Mouse (Mus musculus): Measurements from ENCODE around the gene Ube2g2. TPM values are rescaled to one million over a fixed set of nuclear protein-coding genes. Genes with fewer than 3 reads are reported as not detected.

Gene Ube2g2
- polyA plus RNA-seq, 1 experiment from 2014 or later: 65.9 TPM

DNA sequence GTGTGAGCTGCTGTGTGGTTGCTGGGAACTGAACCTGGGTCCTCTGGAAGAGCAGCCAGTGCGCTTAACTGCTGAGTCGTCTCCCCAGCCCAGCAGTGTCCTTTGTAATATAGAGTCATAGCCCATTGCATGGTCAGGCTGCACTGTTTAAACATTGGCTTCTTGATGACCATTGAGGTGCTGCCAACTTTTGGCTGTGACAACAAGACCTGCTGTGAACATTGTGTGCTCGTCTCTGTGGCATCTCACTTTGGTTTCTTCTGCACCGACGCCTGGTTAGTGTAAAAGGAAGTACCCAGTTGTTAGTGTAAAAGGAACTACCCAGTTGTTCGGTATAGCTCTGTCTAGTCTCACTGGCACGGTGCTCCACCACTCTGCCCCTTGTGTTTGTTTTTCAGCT, 4.5 kb downstream of the Ube2g2 start:
- WGBS: 80% methylated on average over 7 of the region's 7 CpGs

DNA sequence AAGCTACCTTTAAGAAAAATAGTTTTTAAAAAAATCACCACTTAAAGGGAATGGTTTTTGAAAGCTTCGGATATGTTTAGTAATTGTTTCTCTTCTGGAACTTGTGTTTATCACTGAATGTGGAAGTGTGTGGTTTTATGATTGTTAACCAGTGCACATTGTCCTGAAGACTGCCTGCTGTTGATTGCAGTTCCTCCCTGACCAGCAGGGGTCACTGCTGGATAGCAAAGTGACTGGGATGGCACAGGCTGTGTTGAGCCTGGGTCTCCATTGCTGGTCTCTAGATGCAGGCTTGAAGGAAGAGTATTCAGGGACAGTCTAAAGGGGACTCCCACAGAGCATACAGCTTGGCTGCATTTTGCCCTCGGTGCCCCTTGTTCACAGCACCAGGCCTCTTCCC, 5.4 kb downstream of the Ube2g2 start:
- Histone ChIP-seq H3K9ac (ENCODE audit: low read length) (no peak overlapping the region), H3K27ac (ENCODE audit: low read depth, low read length) (no peak overlapping the region), H3K9me3 (ENCODE audit: control insufficient read depth, low read length) (no peaks in the 10 kb centered on the region), H3K4me1 (ENCODE audit: control insufficient read depth, insufficient read depth, low read length) (peaks cover 16% of the 10 kb centered on the region), H3K4me3 (ENCODE audit: low read depth, low read length) (no peak overlapping the region), H3K36me3 (ENCODE audit: control insufficient read depth, insufficient read depth, low read length) (0 out of 2 replicates have a peak, but pooled peaks cover 3% of the 10 kb centered on the region), H3K27me3 (ENCODE audit: control insufficient read depth, insufficient read depth, low read length) (no peaks in the 10 kb centered on the region), H3K4me2 (ENCODE audit: low read depth) (no peak overlapping the region)
- peak; percentile 85 for DNase-seq (ENCODE audit: low spot score)
- 38% methylated on average over 2 of the region's 2 CpGs for WGBS
- peak; percentile 75; the same call in 1 of the 2 replicates for ATAC-seq (ENCODE audit: insufficient read depth, low FRiP score, low TSS enrichment)

More for the DNA sequence above, 4.5 kb downstream of the Ube2g2 start:
- DNase-seq (ENCODE audit: low spot score) (no peak), ATAC-seq (ENCODE audit: insufficient read depth, low FRiP score, low TSS enrichment) (no peak)
- no peak overlapping the region for H3K9ac ChIP-seq (ENCODE audit: low read length)
- no peak overlapping the region for H3K4me3 ChIP-seq (ENCODE audit: low read depth, low read length)
- no peak overlapping the region for H3K27ac ChIP-seq (ENCODE audit: low read depth, low read length)
- no peaks in the 10 kb centered on the region for H3K27me3 ChIP-seq (ENCODE audit: control insufficient read depth, insufficient read depth, low read length)
- peaks cover 16% of the 10 kb centered on the region for H3K4me1 ChIP-seq (ENCODE audit: control insufficient read depth, insufficient read depth, low read length)
- no peaks in the 10 kb centered on the region for H3K36me3 ChIP-seq (ENCODE audit: control insufficient read depth, insufficient read depth, low read length)
- H3K9me3 ChIP-seq (ENCODE audit: control insufficient read depth, low read length): no peaks in the 10 kb centered on the region
- H3K4me2 ChIP-seq (ENCODE audit: low read depth): no peak overlapping the region

DNA sequence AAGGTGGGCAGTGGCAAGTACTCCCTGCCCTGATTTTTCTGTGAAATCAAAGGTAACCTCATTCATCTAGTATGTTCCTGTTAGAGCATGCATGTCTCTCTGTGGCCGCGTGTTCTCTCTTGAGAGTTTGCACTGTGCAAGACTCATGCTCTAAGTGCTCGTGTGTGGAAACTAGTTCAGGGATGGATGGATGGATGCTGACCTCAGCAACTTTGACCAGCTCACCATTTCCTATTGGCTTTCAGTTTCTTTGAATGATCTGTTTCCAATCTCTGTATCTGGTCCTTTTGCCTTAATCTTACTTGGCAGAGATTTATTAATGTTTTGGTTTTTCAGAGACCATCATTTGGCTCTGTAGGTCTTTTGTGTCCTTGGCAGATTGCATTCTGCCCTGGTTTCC, 7.1 kb downstream of the Ube2g2 start:
- 91% methylated on average over 3 of the region's 3 CpGs for WGBS
- no peaks in the 10 kb centered on the region for H3K9me3 ChIP-seq (ENCODE audit: control insufficient read depth, low read length)
- H3K4me3 ChIP-seq (ENCODE audit: low read depth, low read length): no peak overlapping the region
- DNase-seq (ENCODE audit: low spot score): no peak
- H3K4me1 ChIP-seq (ENCODE audit: control insufficient read depth, insufficient read depth, low read length): peaks cover 9% of the 10 kb centered on the region; the same call in 1 of the 2 replicates
- H3K9ac ChIP-seq (ENCODE audit: low read length): no peak overlapping the region
- no peaks in the 10 kb centered on the region for H3K27me3 ChIP-seq (ENCODE audit: control insufficient read depth, insufficient read depth, low read length)
- H3K36me3 ChIP-seq (ENCODE audit: control insufficient read depth, insufficient read depth, low read length): 0 out of 2 replicates have a peak, but pooled peaks cover 5% of the 10 kb centered on the region
- no peak overlapping the region for H3K4me2 ChIP-seq (ENCODE audit: low read depth)
- ATAC-seq (ENCODE audit: insufficient read depth, low FRiP score, low TSS enrichment): no peak
- no peak overlapping the region for H3K27ac ChIP-seq (ENCODE audit: low read depth, low read length)

DNA sequence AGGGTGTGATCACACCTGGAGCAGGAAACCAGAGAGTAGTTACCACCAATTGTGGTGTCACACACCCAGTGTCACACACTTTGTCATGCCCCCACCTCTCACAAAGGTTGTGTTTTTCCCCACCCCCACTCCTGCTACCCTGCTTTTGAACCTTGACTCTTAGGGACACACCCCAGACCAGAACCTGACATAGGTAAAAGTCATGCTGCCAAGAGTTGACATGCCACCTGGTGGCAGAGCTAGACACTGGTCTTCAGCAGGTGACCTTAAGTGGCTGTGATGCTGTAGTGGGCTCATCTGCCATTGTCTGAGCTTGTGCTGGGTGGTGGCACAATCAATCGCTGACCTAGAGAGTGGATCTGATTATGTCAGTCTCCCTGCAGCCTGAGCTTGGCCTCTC, 7.9 kb downstream of the Ube2g2 start:
- no peaks in the 10 kb centered on the region for H3K27me3 ChIP-seq (ENCODE audit: control insufficient read depth, insufficient read depth, low read length)
- no peak overlapping the region for H3K27ac ChIP-seq (ENCODE audit: low read depth, low read length)
- H3K9me3 ChIP-seq (ENCODE audit: control insufficient read depth, low read length): no peaks in the 10 kb centered on the region
- H3K4me2 ChIP-seq (ENCODE audit: low read depth): no peak overlapping the region
- peaks cover 7% of the 10 kb centered on the region; the same call in 1 of the 2 replicates for H3K4me1 ChIP-seq (ENCODE audit: control insufficient read depth, insufficient read depth, low read length)
- no peak overlapping the region for H3K4me3 ChIP-seq (ENCODE audit: low read depth, low read length)
- ATAC-seq (ENCODE audit: insufficient read depth, low FRiP score, low TSS enrichment): no peak
- H3K36me3 ChIP-seq (ENCODE audit: control insufficient read depth, insufficient read depth, low read length): peaks cover 8% of the 10 kb centered on the region; the same call in 1 of the 2 replicates
- H3K9ac ChIP-seq (ENCODE audit: low read length): no peak overlapping the region
- no peak for DNase-seq (ENCODE audit: low spot score)
- WGBS: 88% methylated on average over 1 of the region's 1 CpGs

DNA sequence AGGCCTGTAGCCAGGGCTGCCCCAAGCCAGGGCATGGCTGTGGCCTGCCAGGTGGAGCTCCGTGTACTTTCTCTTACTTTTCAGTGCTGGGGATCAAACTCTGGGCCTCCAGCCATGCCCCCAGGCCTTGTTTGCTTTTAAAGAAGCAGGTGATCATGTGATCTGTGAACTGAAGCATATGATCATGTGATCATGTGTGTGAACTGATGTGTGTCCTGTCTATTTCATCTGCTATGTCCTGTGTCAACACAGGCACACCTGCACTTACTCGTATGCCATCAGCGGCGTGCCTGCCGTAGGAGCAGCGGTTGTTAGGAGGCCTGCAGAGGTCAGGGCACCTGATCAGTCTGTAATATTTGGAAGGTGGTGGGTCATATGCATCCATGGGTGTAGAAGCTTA, 11.9 kb downstream of the Ube2g2 start:
- H3K36me3 ChIP-seq (ENCODE audit: control insufficient read depth, insufficient read depth, low read length): peaks cover 8% of the 10 kb centered on the region
- H3K27ac ChIP-seq (ENCODE audit: low read depth, low read length): no peak overlapping the region
- ATAC-seq (ENCODE audit: insufficient read depth, low FRiP score, low TSS enrichment): no peak
- no peak overlapping the region for H3K9ac ChIP-seq (ENCODE audit: low read length)
- H3K4me2 ChIP-seq (ENCODE audit: low read depth): no peak overlapping the region
- H3K4me3 ChIP-seq (ENCODE audit: low read depth, low read length): no peak overlapping the region
- no peak for DNase-seq (ENCODE audit: low spot score)
- no peaks in the 10 kb centered on the region for H3K9me3 ChIP-seq (ENCODE audit: control insufficient read depth, low read length)
- H3K4me1 ChIP-seq (ENCODE audit: control insufficient read depth, insufficient read depth, low read length): no peaks in the 10 kb centered on the region
- 94% methylated on average over 6 of the region's 6 CpGs for WGBS
- H3K27me3 ChIP-seq (ENCODE audit: control insufficient read depth, insufficient read depth, low read length): no peaks in the 10 kb centered on the region

DNA sequence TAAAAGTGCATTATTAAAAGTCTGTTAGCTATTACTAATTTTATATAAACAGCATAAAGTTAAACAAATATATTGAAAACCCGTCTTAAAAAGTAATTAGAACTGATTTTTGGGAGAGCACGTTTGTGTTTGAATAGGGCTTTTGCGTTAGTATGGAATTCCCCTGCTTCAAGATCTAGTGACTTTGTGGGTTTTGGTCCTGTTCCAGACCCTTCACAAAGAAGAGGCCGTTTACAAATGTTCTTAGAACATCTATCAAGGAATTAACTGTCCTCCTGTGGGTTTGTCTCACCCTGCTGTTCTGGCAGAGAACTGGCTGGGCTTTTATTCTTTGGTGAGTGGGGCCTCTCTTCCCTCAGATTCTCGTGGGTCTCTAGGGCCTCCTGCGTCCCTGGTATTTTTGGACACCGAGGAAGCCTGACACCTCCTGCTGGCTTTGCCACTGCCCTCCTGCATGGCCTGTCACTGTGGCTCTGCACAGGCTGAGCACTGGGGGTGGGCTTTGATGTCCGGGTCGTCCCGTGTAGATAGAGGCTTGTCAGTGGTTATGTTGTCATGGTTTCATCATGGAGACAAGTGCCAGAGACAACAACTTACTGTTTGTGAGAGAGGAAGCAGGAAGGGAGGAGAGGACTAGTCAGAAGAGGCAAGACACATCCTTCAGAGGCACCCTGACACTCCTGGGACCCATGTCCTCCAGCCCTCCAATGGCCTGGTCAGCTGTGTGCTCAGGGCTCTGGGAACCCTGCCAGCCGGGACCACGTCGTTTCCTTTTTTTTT, 12.6 kb downstream of the Ube2g2 start:
- WGBS: 81% methylated on average over 13 of the region's 13 CpGs
- no peaks in the 10 kb centered on the region for H3K4me1 ChIP-seq (ENCODE audit: control insufficient read depth, insufficient read depth, low read length)
- DNase-seq (ENCODE audit: low spot score) (no peak), ATAC-seq (ENCODE audit: insufficient read depth, low FRiP score, low TSS enrichment) (no peak)
- H3K36me3 ChIP-seq (ENCODE audit: control insufficient read depth, insufficient read depth, low read length): peaks cover 8% of the 10 kb centered on the region
- H3K27ac ChIP-seq (ENCODE audit: low read depth, low read length): no peak overlapping the region
- H3K9me3 ChIP-seq (ENCODE audit: control insufficient read depth, low read length): no peaks in the 10 kb centered on the region
- H3K9ac ChIP-seq (ENCODE audit: low read length): no peak overlapping the region
- no peaks in the 10 kb centered on the region for H3K27me3 ChIP-seq (ENCODE audit: control insufficient read depth, insufficient read depth, low read length)
- H3K4me3 ChIP-seq (ENCODE audit: low read depth, low read length): no peak overlapping the region
- H3K4me2 ChIP-seq (ENCODE audit: low read depth): no peak overlapping the region

DNA sequence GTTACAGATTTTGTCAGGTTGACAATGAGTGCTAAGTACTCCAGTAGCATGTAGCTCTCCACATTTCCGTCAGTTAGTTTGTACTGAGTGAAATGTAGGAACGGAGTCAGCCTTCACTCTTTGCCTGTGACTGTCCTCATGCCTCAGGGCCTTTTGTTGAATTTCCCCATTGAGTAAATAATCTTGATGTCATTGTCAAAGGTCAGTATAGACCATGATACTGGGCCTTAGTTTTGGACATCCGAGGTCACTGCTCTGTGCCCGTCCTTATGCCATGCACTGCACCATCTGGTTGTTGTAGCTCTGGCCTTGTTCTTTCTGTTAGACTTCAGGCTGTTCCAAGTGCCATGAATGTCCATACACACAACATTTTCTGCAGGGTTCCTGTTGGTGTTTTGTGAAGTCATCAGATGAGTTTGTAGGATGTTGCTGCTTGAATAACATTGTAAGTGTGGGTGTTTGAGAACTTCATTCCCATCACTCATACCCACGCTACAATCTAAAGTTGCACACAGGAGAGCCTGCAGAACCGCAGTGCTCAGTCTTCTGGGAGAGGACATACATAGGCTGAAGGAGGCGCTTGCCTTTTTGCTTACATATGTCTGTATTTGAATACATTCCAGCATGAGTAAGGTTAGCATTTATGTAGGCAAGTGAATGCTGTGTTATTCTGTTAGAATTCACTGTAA, 14.3 kb downstream of the Ube2g2 start:
- Histone ChIP-seq H3K27ac (ENCODE audit: low read depth, low read length) (no peak overlapping the region), H3K4me3 (ENCODE audit: low read depth, low read length) (no peak overlapping the region), H3K9me3 (ENCODE audit: control insufficient read depth, low read length) (no peaks in the 10 kb centered on the region), H3K36me3 (ENCODE audit: control insufficient read depth, insufficient read depth, low read length) (peaks cover 8% of the 10 kb centered on the region), H3K27me3 (ENCODE audit: control insufficient read depth, insufficient read depth, low read length) (no peaks in the 10 kb centered on the region), H3K4me1 (ENCODE audit: control insufficient read depth, insufficient read depth, low read length) (no peaks in the 10 kb centered on the region), H3K9ac (ENCODE audit: low read length) (no peak overlapping the region), H3K4me2 (ENCODE audit: low read depth) (no peak overlapping the region)
- ATAC-seq (ENCODE audit: insufficient read depth, low FRiP score, low TSS enrichment) (no peak), DNase-seq (ENCODE audit: low spot score) (no peak)
- WGBS: 93% methylated on average over 7 of the region's 7 CpGs

DNA sequence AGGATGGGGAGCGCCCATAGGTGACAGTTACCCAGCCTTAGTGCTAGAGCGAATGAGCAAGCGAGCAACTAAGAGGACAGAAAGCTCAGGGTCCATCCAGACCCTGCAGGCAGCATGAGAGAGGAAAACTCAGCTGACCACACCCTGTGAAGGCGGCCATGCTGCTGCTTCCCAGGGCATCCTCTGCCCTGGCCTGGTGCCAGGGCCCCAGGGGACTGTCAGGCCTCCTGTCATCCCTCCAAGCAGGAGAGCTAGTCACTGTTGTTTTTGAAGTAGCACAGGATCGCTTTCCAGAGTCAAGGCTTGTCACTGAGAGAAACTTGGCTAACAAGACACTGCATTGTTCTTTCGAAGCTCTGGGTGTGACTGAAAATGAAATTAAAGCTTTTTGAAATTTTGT, 16.9 kb downstream of the Ube2g2 start:
- no peak overlapping the region for H3K9ac ChIP-seq (ENCODE audit: low read length)
- H3K4me2 ChIP-seq (ENCODE audit: low read depth): no peak overlapping the region
- no peak overlapping the region for H3K27ac ChIP-seq (ENCODE audit: low read depth, low read length)
- DNase-seq (ENCODE audit: low spot score) (no peak), ATAC-seq (ENCODE audit: insufficient read depth, low FRiP score, low TSS enrichment) (no peak)
- peaks cover 15% of the 10 kb centered on the region for H3K36me3 ChIP-seq (ENCODE audit: control insufficient read depth, insufficient read depth, low read length)
- WGBS: 90% methylated on average over 6 of the region's 6 CpGs
- no peak overlapping the region for H3K4me3 ChIP-seq (ENCODE audit: low read depth, low read length)
- no peaks in the 10 kb centered on the region for H3K4me1 ChIP-seq (ENCODE audit: control insufficient read depth, insufficient read depth, low read length)
- no peaks in the 10 kb centered on the region for H3K9me3 ChIP-seq (ENCODE audit: control insufficient read depth, low read length)
- H3K27me3 ChIP-seq (ENCODE audit: control insufficient read depth, insufficient read depth, low read length): no peaks in the 10 kb centered on the region

DNA sequence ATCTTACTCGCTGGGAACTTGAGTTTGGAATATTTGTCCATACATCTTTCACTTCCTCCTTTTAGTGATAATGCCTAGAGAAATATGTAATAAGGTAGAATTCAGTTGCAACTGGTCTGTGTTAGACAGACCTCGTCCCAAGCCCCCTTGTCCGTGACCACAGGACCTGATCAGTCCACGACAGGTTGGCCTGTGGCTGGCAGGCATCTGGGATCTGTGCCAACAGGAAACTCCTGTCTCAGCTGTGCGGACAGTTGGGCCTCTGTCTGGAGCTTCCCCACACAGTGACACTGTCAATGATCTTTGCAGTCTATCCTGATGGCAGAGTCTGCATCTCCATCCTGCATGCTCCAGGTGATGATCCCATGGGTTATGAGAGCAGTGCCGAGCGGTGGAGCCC, 21.1 kb downstream of the Ube2g2 start:
- ATAC-seq (ENCODE audit: insufficient read depth, low FRiP score, low TSS enrichment): no peak
- no peak for DNase-seq (ENCODE audit: low spot score)
- Histone ChIP-seq H3K27ac (ENCODE audit: low read depth, low read length) (no peak overlapping the region), H3K27me3 (ENCODE audit: control insufficient read depth, insufficient read depth, low read length) (no peaks in the 10 kb centered on the region), H3K4me1 (ENCODE audit: control insufficient read depth, insufficient read depth, low read length) (no peaks in the 10 kb centered on the region), H3K36me3 (ENCODE audit: control insufficient read depth, insufficient read depth, low read length) (peaks cover 20% of the 10 kb centered on the region), H3K9ac (ENCODE audit: low read length) (no peak overlapping the region), H3K4me3 (ENCODE audit: low read depth, low read length) (no peak overlapping the region), H3K4me2 (ENCODE audit: low read depth) (no peak overlapping the region), H3K9me3 (ENCODE audit: control insufficient read depth, low read length) (no peaks in the 10 kb centered on the region)
- 89% methylated on average over 7 of the region's 7 CpGs for WGBS
